Mouse (Mus musculus) thymus, postnatal 36 days (tissue): ENCODE results near the gene Fsd2.

Experiments
- DNase-seq, 2 experiments: peaks; one replicate each; pipeline ENCODE4 v3.0.0; 2022; ENCODE audit warnings: mixed read lengths in 2 of 2

Fsd2 gene

GRCm38 (mm10) chr7:81571941-81572441, 5.2 kb upstream of the Fsd2 start:
- no peak for DNase-seq

DNA sequence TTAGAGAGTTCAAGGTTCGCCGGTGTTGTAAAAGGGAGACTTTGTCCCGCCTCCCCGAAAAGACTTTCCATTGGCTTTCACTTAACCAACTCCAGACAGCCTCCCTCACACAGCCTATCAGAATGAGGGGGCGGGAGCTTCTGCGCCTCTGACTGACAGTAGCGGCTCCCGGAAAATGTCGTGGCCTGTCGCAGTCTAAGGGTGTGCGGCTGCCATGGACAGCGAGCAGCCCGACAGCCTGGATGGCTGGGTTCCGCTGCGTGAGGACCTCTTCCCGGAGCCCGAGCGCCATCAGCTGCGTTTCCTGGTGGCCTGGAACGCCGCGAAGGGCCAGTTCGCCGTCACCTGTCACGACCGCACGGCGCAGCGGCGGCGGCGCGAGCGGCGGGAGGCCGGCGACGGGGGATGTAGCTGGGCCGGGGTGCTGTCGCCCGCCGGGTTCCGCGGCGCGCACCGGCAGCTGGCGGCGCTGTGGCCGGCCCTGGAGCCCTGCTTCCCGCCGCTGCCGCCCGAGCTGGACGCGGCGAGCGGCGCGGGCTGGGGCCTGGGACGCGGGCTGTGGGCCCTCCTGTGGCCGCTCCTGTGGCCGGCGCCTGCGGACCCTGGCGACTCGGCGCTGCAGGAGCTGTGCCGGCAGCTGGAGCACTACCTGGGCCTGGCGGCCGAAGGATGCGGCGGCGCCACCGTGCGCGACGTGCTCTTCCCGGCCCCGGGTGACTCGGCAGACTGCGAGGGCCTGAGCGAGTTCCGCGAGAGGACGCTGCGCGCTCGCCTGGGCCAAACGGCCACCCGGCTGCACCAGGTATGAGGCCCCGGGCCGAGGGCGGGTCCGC, 4.6 kb upstream of the Fsd2 start, which contains the start of gene Whamm:
Gene Whamm, plus strand, starts transcription at position 159 of the 833 bp plus-strand sequence.
- peak; percentile 88 to 93 for DNase-seq

- no peak for DNase-seq
These were observed 4.0 kb upstream of the Fsd2 start for GRCm38 (mm10) chr7:81570752-81571107.

DNA sequence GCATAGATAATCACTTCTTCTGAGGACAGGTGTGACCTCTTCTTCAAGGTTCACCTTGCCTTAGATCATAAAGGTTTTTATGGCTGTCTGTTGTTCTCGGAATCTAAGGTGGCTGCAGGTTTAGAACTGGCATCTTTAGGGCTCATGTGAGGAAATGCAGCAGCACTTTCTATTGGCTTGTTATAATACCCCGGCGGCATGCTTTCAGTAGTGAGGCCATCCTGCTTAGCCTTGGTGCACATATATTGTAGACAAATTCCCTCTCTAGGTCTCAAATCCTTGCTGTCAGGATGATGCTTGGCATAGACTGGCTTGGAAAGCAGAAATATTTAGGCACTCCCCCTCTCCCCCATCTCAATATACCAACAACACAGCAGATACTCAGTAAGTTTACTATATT, 3.5 kb upstream of the Fsd2 start:
- no peak for DNase-seq

GRCm38 (mm10) chr7:81569851-81570250, 3.1 kb upstream of the Fsd2 start:
- DNase-seq: no peak

GRCm38 (mm10) chr7:81567396-81567795, 652 bp upstream of the Fsd2 start:
- DNase-seq: no peak

DNA sequence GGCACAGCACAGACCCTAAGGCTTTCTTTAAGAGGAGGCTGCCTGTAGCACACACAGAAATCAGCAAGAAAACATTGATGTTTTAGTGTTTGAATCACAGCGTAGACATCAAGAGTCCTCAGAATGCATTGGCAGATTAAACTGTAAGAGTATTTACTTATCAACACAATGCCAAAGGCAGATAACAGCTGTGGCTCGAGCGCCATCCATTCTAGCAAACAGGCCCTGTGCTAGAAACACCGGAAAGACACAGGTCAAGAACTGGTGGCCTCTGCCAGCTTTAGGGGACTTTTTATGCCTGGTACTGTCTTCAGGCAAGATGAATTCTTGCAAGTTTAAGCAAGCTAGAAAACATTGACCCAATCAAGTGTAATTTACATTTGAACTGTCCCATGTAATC, 412 bp downstream of the Fsd2 start:
- no peak for DNase-seq

GRCm38 (mm10) chr7:81565381-81566055, 1.2 kb downstream of the Fsd2 start:
- DNase-seq: no peak

DNA sequence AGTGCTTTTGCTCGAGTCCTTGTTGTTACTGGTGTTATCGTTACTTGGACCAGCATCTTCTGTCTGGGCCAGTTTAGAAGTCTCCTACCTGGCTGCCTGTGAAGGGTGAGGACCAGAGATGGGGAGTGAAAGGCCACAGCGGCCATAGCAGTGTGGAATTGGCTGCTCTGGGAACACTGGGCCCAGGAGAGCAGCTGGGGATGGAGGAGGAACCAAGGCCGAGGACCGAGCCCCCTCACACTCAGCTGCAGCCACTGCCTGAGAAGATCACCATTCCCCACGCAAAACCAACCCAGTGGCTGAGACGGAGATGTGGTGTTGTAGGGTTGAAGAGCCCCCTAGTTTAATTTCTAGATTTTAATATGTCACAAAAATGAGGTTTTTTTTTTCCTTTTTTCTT, 2.0 kb downstream of the Fsd2 start:
- DNase-seq: no peak

DNA sequence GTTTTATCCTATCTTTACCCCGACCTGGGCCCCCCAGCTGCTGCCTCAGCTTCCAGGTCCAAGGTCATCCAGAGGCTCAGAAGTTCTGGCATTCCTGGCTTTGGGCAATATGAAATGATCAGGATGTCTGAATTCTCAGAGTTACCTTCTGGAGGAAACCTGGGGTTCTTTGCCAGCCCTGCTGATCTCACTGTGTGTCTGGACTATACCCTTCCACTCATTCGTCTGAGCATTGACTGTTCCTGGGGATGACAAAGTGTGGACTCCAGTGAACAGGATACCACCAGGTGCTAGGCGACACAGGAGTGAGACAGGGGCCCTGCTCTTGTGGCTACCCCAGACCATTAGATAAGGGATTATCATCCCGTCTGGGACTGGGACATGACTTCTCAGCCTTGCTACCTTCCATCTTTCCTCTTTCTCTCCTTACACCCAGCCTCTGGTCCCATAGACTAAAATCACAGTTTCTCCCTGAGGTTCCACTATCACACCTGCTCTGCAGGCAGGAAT, 3.2 kb downstream of the Fsd2 start:
- DNase-seq: no peak

- no peak for DNase-seq
These were observed 5.5 kb downstream of the Fsd2 start for GRCm38 (mm10) chr7:81561211-81561610.

GRCm38 (mm10) chr7:81560101-81561049, 6.4 kb downstream of the Fsd2 start:
- no peak for DNase-seq

DNA sequence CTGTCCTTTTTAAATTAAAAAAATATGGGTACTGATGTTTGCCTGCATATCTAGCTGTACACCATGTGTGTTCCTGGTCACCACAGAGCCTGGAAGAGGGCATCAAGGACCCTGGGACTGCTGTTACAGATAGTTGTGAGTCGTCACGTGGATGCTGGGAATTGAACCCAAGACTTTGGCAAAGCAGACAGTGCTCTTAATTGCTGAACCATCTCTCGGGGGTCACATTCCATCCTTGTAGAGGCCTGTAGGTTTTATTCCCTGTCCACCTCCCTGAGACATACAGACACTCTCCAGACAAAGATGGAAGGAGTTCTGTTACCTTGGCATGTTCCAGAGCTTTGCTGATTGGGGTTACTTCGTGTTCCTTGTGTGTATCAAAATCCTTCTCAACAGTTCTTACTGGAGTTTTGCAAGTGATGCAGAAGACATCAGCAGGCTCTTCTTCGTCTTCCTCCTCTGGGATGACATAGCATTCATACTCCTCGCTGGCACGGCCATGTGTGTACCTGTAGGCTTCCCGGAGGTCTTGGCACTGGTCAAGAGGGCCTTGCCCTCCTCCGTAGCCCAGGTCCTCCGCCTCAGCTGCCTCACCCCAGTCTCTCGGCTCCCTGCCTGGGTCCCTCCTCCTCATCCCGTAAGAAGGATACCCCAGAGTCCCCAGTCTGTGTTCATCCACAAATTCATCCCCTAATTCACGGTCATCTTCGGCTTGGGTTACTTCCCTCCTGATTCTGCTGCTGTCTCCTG, 7.3 kb downstream of the Fsd2 start:
- no peak for DNase-seq

GRCm38 (mm10) chr7:81557985-81558360, 8.8 kb downstream of the Fsd2 start:
- no peak for DNase-seq

DNA sequence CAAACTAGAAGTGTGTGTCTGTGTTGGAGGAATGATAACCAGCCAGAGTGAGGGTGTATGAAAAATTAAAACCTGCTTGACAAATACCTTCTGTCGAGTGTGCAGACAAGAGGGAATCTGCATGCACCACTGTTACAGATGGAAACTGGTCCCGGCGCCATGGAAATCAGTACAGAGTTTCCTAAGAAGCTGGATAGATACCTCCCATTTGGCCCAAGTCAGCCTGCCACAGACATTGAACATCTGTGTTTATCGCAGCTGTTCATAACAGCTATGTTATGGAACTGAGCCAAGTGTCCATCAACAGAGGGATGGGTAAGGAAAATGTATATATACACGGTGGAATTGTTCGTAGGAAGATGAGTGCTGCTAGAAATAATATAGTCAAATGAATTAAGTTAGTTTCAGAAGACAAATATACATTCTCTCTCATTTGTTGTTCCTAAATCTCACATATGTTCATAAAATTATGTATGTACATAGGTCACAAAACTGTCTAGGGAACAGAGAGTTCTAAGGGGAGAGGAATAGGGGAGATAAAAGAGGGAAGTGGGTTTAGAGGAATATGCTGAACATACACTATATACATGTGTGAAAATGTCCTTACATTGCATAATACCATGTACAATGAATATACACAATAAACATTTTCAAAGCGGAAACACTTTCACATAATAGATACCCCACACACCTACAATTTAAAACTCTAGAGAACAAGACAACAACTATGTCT, 9.3 kb downstream of the Fsd2 start:
- no peak for DNase-seq

DNA sequence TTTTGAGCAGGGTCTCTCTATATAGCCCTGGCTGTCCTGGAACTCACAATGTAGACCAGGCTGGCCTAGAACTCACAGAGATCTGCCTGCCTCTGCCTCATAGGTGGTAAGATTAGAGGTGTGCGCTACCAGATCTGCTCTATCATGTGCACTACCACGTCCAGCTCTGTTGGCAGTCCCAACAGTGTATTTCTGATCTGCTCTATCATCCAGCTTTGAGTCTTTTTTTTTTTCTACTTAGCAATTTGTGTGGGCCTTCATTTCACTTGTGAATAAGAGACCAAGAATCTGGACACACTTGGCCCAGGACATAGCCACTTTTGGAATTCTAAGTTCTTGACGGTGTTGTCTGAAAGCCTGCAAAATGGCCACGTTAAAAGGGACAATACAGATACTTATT, 9.9 kb downstream of the Fsd2 start:
- no peak for DNase-seq

DNA sequence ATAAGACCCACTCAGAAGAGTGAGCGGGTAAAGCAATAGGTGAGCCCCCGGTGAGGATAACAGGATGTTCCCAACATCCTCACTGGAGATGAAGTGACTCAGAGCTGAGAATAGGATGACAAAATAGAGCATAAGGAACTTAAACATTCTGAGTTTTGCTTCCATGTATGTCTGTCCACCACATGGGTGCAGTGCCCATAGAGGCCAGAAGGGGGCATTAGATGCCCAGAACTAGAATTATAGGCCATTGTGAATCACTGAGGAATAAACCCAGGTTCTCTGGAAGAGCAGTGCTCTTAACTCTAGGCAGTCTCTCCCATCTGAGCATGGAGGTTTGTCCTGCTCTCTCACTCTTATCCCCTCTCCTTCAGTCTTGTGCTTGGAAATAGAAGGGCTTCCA, 12.4 kb downstream of the Fsd2 start:
- DNase-seq: peak; percentile 19 to 22

GRCm38 (mm10) chr7:81553589-81553988, 13.2 kb downstream of the Fsd2 start:
- DNase-seq: no peak

- peak in 1 of 2 experiments; percentile 11 for DNase-seq
These were observed 17.9 kb downstream of the Fsd2 start for GRCm38 (mm10) chr7:81548864-81549263.

DNA sequence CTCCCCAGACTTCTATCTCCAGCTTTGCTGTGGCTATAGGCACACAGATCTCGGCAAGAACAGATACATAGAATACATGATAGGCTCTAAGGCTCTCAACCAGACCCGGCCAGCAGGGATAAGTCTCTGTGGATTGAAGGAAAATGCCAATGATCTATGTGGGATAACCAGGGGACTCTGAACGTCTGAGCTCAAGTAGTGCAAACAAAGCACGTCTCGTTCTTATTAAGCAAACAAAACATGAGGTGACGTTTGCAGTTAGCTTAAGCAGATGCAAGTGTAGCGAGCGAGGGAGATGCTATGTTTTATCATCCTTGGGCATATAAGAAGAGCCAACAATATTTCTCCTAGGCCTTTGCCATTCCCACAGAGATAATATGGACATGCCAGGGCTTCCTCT, 23.8 kb downstream of the Fsd2 start:
- DNase-seq: no peak

GRCm38 (mm10) chr7:81541924-81542524, 24.7 kb downstream of the Fsd2 start:
- DNase-seq: no peak
